Mouse (Mus musculus) lung, embryonic 15.5 days (tissue): ENCODE results near the gene Msh6. TPM values are rescaled to one million over a fixed set of nuclear protein-coding genes. Genes with fewer than 3 reads are reported as not detected.
"Not testable (repeated sequence)": the region's sequence is repeated elsewhere in the genome, so short reads cannot be mapped to it uniquely, and the experiment has no call there.

ENCODE experiments used
- ATAC-seq: fragments of 200-750 bp; cut with Nextera tagmentation; 2 replicates; pipeline ENCODE4 v1.8.0; 2017; ENCODE audit warnings: moderate number of reproducible peaks, borderline replicate concordance; ENCODE audit not compliant: low FRiP score, low TSS enrichment; ENCODE audit errors: extremely low read depth
- H3K27ac ChIP-seq: fragments of 300-500 bp; sonication (generic); 2 replicates; pipeline ENCODE4 v1.5.1; 2015; ENCODE audit warnings: moderate library complexity, mild to moderate bottlenecking, inconsistent platforms
- H3K27me3 ChIP-seq: fragments of 300-500 bp; sonication (generic); 2 replicates; pipeline ENCODE4 v1.6.1; 2015; ENCODE audit warnings: inconsistent platforms
- H3K36me3 ChIP-seq: fragments of 300-500 bp; sonication (generic); 2 replicates; pipeline ENCODE4 v1.6.1; 2015; ENCODE audit warnings: inconsistent platforms
- H3K4me1 ChIP-seq: fragments of 300-500 bp; sonication (generic); 2 replicates; pipeline ENCODE4 v1.6.1; 2015; ENCODE audit warnings: inconsistent platforms
- H3K4me2 ChIP-seq: fragments of 300-500 bp; sonication (generic); 2 replicates; pipeline ENCODE4 v1.6.1; 2015; ENCODE audit warnings: inconsistent platforms, mild to moderate bottlenecking, moderate library complexity
- H3K4me3 ChIP-seq: fragments of 300-500 bp; sonication (generic); 2 replicates; pipeline ENCODE4 v1.5.1; 2015; ENCODE audit warnings: mild to moderate bottlenecking, inconsistent platforms
- H3K9ac ChIP-seq: fragments of 300-500 bp; sonication (generic); 2 replicates; pipeline ENCODE4 v1.6.1; 2015; ENCODE audit warnings: inconsistent platforms
- H3K9me3 ChIP-seq: fragments of 300-500 bp; sonication (generic); 2 replicates; pipeline ENCODE4 v1.6.1; 2016; ENCODE audit warnings: inconsistent platforms
- WGBS: fragments of 180-500 bp; shearing (Covaris S2); methylation state at CpG from one replicate; pipeline ENCODE4 v1.1.7; 2015; 5-methylcytosine and 5-hydroxymethylcytosine counted together
- polyA plus RNA-seq: library from polyadenylated mRNA; unstranded; fragments of >200 nt; fragmentation: Nextera tagmentation; extraction: Ambion mirVana; gene quantifications from 2 replicates; pipeline ENCODE4 v1.2.1, GENCODE M21; 2015

Gene Msh6
- polyA plus RNA-seq = 56.5 and 57.9 TPM in 2 replicates

- Histone ChIP-seq H3K4me2 (peak within 1 kb of the TSS; percentile 66), H3K9me3 (no peaks in the 10 kb centered on the region), H3K27ac (peak within 1 kb of the TSS; percentile 86), H3K36me3 (no peaks in the 10 kb centered on the region), H3K9ac (peak within 1 kb of the TSS; percentile 92), H3K4me1 (peaks cover 19% of the 10 kb centered on the region), H3K4me3 (peak within 1 kb of the TSS; percentile 96), H3K27me3 (no peaks in the 10 kb centered on the region)
- WGBS = under 1% methylated on average over 55 of the region's 63 CpGs
- ATAC-seq = peak; percentile 99
Measured at GRCm38 (mm10) chr17:87974629-87975228, at the start of gene Msh6. TSS of gene Msh6 (plus strand) at chr17:87975062.

- H3K27ac ChIP-seq = no peak overlapping the region
- H3K4me1 ChIP-seq = no peaks in the 10 kb centered on the region
- ATAC-seq = no peak
- no peak overlapping the region for H3K4me3 ChIP-seq
- H3K9me3 ChIP-seq = no peaks in the 10 kb centered on the region
- no peak overlapping the region for H3K9ac ChIP-seq
- H3K4me2 ChIP-seq = no peak overlapping the region
- H3K36me3 ChIP-seq = no peaks in the 10 kb centered on the region
- WGBS = 69% methylated on average over 10 of the region's 10 CpGs
- H3K27me3 ChIP-seq = no peaks in the 10 kb centered on the region
Measured at GRCm38 (mm10) chr17:87934326-87934725, 40.5 kb upstream of the Msh6 start.

- H3K27me3 ChIP-seq = no peaks in the 10 kb centered on the region
- no peaks in the 10 kb centered on the region for H3K36me3 ChIP-seq
- no peak for ATAC-seq
- no peaks in the 10 kb centered on the region for H3K4me1 ChIP-seq
- H3K9me3 ChIP-seq = no peaks in the 10 kb centered on the region
- no peak overlapping the region for H3K4me3 ChIP-seq
- H3K9ac ChIP-seq = no peak overlapping the region
- no peak overlapping the region for H3K27ac ChIP-seq
- H3K4me2 ChIP-seq = no peak overlapping the region
- WGBS = 78% methylated on average over 8 of the region's 8 CpGs
Measured at GRCm38 (mm10) chr17:87934736-87935135, 40.1 kb upstream of the Msh6 start.

- no peak overlapping the region for H3K4me2 ChIP-seq
- no peak for ATAC-seq
- H3K9ac ChIP-seq = no peak overlapping the region
- no peak overlapping the region for H3K4me3 ChIP-seq
- H3K27me3 ChIP-seq = no peaks in the 10 kb centered on the region
- H3K4me1 ChIP-seq = no peaks in the 10 kb centered on the region
- no peaks in the 10 kb centered on the region for H3K36me3 ChIP-seq
- WGBS = 77% methylated on average over 4 of the region's 4 CpGs
- H3K27ac ChIP-seq = no peak overlapping the region
- no peaks in the 10 kb centered on the region for H3K9me3 ChIP-seq
Measured at GRCm38 (mm10) chr17:87936156-87936555, 38.7 kb upstream of the Msh6 start.

- H3K4me1 ChIP-seq = no peaks in the 10 kb centered on the region
- ATAC-seq = peak; percentile 49; the same call in 1 of the 2 replicates
- H3K36me3 ChIP-seq = no peaks in the 10 kb centered on the region
- H3K9ac ChIP-seq = no peak overlapping the region
- no peak overlapping the region for H3K27ac ChIP-seq
- no peaks in the 10 kb centered on the region for H3K27me3 ChIP-seq
- H3K4me2 ChIP-seq = no peak overlapping the region
- no peaks in the 10 kb centered on the region for H3K9me3 ChIP-seq
- no peak overlapping the region for H3K4me3 ChIP-seq
- WGBS = 43% methylated on average over 16 of the region's 16 CpGs
Measured at GRCm38 (mm10) chr17:87948965-87949584, 25.8 kb upstream of the Msh6 start.

GRCm38 (mm10) chr17:87954618-87955124 lies 20.2 kb upstream of the Msh6 start:
- not testable (repeated sequence) for H3K27me3 ChIP-seq, H3K36me3 ChIP-seq, H3K4me1 ChIP-seq, ATAC-seq, H3K27ac ChIP-seq, H3K9me3 ChIP-seq, H3K4me2 ChIP-seq, H3K4me3 ChIP-seq, H3K9ac ChIP-seq
- 85% methylated on average over 13 of the region's 13 CpGs for WGBS

GRCm38 (mm10) chr17:87957096-87957840 lies 17.6 kb upstream of the Msh6 start:
- H3K9me3 ChIP-seq = no peaks in the 10 kb centered on the region
- H3K4me3 ChIP-seq = no peak overlapping the region
- H3K36me3 ChIP-seq = no peaks in the 10 kb centered on the region
- no peaks in the 10 kb centered on the region for H3K27me3 ChIP-seq
- H3K4me1 ChIP-seq = no peaks in the 10 kb centered on the region
- no peak overlapping the region for H3K9ac ChIP-seq
- H3K27ac ChIP-seq = no peak overlapping the region
- H3K4me2 ChIP-seq = no peak overlapping the region
- 58% methylated on average over 12 of the region's 12 CpGs for WGBS
- ATAC-seq = no peak

GRCm38 (mm10) chr17:87958283-87958682 lies 16.6 kb upstream of the Msh6 start:
- Histone ChIP-seq H3K4me1 (no peaks in the 10 kb centered on the region), H3K27me3 (no peaks in the 10 kb centered on the region), H3K4me3 (no peak overlapping the region), H3K4me2 (no peak overlapping the region), H3K27ac (no peak overlapping the region), H3K36me3 (no peaks in the 10 kb centered on the region), H3K9ac (no peak overlapping the region), H3K9me3 (no peaks in the 10 kb centered on the region)
- 70% methylated on average over 8 of the region's 8 CpGs for WGBS
- ATAC-seq = no peak

- H3K4me2 ChIP-seq, H3K9ac ChIP-seq, H3K27me3 ChIP-seq, H3K36me3 ChIP-seq, H3K9me3 ChIP-seq, H3K27ac ChIP-seq, ATAC-seq, H3K4me1 ChIP-seq, H3K4me3 ChIP-seq: not testable (repeated sequence)
- 91% methylated on average over 11 of the region's 11 CpGs for WGBS
Measured at GRCm38 (mm10) chr17:87959406-87959805, 15.5 kb upstream of the Msh6 start.

GRCm38 (mm10) chr17:87959931-87960330 lies 14.9 kb upstream of the Msh6 start:
- not testable (repeated sequence) for H3K27ac ChIP-seq, H3K36me3 ChIP-seq, H3K27me3 ChIP-seq, H3K4me3 ChIP-seq, H3K9me3 ChIP-seq, H3K9ac ChIP-seq, H3K4me2 ChIP-seq, ATAC-seq, H3K4me1 ChIP-seq
- WGBS = 72% methylated on average over 5 of the region's 5 CpGs

GRCm38 (mm10) chr17:87963081-87964075 lies 11.5 kb upstream of the Msh6 start:
- WGBS = 86% methylated on average over 13 of the region's 14 CpGs
- Histone ChIP-seq H3K36me3 (no peaks in the 10 kb centered on the region), H3K4me1 (no peaks in the 10 kb centered on the region), H3K27me3 (no peaks in the 10 kb centered on the region), H3K9me3 (no peaks in the 10 kb centered on the region), H3K9ac (no peak overlapping the region), H3K27ac (no peak overlapping the region), H3K4me2 (no peak overlapping the region), H3K4me3 (no peak overlapping the region)
- no peak for ATAC-seq
